ENCODE assay signal across 14 mouse cellular contexts in genomic region chr15:41332451-41332850, GRCm38 (mm10).
"Had no signal": no experiment of that assay in that cellular context is flagged by ENCODE, and none has a peak within 500 bp of the region (broad histone marks: within the 10 kb centered on the region; RNA-seq: fewer than 3 reads in every experiment).

No protein-coding gene starts in this region.

- H3K4me1 ChIP-seq: kidney, embryonic 15.5 days; limb, embryonic 12.5 days; liver, embryonic 15.5 days; midbrain, embryonic 13.5 days had no signal

- H3K9ac ChIP-seq: kidney, embryonic 15.5 days; limb, embryonic 12.5 days; liver, embryonic 15.5 days; midbrain, embryonic 13.5 days had no signal

- H3K9me3 ChIP-seq: kidney, embryonic 15.5 days; limb, embryonic 12.5 days; liver, embryonic 15.5 days; midbrain, embryonic 13.5 days had no signal

- H3K27me3 ChIP-seq: kidney, embryonic 15.5 days; limb, embryonic 12.5 days; liver, embryonic 15.5 days; midbrain, embryonic 13.5 days had no signal

- DNase-seq: kidney, adult 2 months; kidney, postnatal 14 days; lung, adult 2 months; lung, postnatal 36 days; right cerebral cortex, postnatal 25 days; thymus, adult 18-20 months; thymus, postnatal 14 days had no signal

- H3K36me3 ChIP-seq: kidney, embryonic 15.5 days; limb, embryonic 12.5 days; liver, embryonic 15.5 days; midbrain, embryonic 13.5 days had no signal

- H3K4me2 ChIP-seq: kidney, embryonic 15.5 days; limb, embryonic 12.5 days; liver, embryonic 15.5 days; midbrain, embryonic 13.5 days had no signal

- H3K27ac ChIP-seq: kidney, embryonic 15.5 days; limb, embryonic 12.5 days; liver, embryonic 15.5 days; midbrain, embryonic 13.5 days; stomach, postnatal 0 days had no signal

- H3K4me3 ChIP-seq: kidney, embryonic 15.5 days; limb, embryonic 12.5 days; liver, embryonic 15.5 days; midbrain, embryonic 13.5 days had no signal

- ATAC-seq: intestine, embryonic 16.5 days; lung, postnatal 0 days; midbrain, embryonic 13.5 days had no signal
